Mouse (Mus musculus): ENCODE measurements around the gene Hunk.

DNA sequence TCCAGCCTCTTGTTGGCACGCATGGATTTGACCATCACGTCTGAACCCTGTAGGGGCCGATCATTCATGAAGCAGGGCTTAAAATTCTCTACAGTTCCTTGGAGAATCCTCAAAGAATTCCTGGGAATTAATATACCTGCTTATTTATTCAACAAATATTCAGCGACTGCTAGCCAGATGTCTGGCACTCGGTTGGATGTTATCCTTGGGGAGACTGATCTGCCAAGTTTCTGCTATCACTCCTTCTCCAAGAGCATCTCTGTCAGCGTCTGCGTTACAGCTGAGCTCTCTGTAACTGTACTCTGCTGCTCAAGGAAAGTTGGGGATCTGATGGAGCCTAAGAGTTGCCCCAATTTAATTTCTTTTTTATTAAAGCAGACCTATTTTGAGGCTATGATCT is 25.5 kb upstream of the Hunk start:
- TF ChIP-seq CTCF (IDR thresholded peaks at IDR 0.05; ENCODE audit: borderline replicate concordance, extremely low read depth, insufficient read depth, insufficient read length) (no peak), POLR2A (IDR thresholded peaks at IDR 0.05; ENCODE audit: borderline replicate concordance, extremely low read depth, insufficient read depth, insufficient read length, poor library complexity, severe bottlenecking) (no peak)

Data from brain, embryonic 14.5 days (tissue).